Mouse (Mus musculus): ENCODE results near the gene Stpg3.

Stpg3 gene

DNA sequence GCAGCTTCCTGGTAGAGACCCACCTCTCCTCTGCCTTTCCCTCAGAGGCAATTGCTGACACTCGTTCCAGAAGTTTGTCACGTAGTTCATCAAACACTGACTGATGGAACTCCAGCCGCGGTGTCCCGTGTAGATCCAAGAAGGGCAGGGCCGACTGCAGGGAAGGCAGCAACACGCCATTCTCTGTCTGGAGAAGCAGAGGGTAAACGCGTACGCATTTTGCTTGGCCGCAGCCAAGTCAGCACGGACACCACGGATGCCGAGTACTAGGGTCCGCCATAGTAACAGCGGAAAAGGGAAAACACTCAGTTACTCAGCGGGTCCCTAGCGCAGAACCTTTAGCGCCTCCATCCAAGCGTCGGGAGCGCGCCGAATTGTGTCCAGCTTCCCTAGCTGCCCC is 3.8 kb downstream of the Stpg3 start:
- DNase-seq (ENCODE audit: low read depth, low spot score) = no peak

DNA sequence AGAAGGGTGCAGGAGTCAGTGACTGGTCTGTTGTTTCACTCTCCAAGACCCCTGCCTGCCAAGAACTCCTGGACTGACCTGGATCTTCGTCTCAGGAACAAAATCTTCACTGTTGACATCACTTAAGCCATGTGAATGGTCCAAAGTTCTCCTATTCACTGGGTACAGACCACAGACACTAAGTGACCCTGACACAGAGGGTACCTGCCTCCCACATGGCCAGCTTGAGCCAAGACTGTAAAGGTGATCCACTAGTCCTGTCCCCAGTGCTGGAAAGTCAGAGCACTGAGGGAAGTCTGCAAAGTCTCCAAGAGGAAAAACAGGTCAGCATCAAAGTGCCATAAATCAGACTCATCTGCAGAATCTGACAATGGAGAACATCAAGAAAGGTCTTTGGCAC is 6.8 kb downstream of the Stpg3 start:
- no peak for DNase-seq (ENCODE audit: low read depth, low spot score)

DNA sequence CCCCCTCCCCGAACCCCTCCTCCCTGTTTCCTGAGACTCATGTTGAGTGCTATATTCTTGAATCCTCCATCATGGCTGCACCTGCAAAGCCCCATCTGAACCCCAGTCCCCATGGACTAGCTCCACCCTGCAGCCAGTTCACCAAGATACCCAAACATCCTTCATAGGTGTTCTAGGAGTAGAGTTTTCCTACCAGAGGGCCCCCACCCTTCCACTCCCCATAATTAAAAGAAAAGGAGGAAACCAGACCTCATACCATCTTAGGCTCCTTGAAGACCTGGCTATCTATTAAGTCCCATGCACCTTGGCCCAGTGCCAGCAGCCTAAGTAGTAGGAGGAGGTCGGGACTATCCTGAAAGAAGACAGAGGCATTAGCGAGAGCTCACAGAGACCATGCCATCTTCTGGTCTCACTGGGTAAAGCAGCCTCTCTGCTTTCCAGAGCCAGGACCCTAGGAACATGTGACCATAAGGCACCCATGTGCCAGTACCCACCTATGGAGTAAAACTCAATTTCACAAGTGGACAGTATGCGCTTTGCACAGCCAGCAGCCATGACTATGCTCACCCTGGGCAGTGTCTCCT is 10.7 kb downstream of the Stpg3 start:
- no peak for DNase-seq (ENCODE audit: low read depth, low spot score)

GRCm38 (mm10) chr2:25200631-25201030 is 13.8 kb downstream of the Stpg3 start:
- no peak for DNase-seq (ENCODE audit: low read depth, low spot score)

GRCm38 (mm10) chr2:25197946-25198345 is 16.5 kb downstream of the Stpg3 start:
- DNase-seq (ENCODE audit: low read depth, low spot score) = no peak

- DNase-seq (ENCODE audit: low read depth, low spot score) = peak; percentile 48
Observed at GRCm38 (mm10) chr2:25197191-25197590, 17.2 kb downstream of the Stpg3 start.

- DNase-seq (ENCODE audit: low read depth, low spot score) = peak; percentile 87
Observed at GRCm38 (mm10) chr2:25196172-25196954, 18.1 kb downstream of the Stpg3 start, which contains the start of gene Tor4a. Tor4a (minus strand) TSS chr2:25196886.

- DNase-seq (ENCODE audit: low read depth, low spot score) = no peak
Observed at GRCm38 (mm10) chr2:25195211-25196156, 19.0 kb downstream of the Stpg3 start.

DNA sequence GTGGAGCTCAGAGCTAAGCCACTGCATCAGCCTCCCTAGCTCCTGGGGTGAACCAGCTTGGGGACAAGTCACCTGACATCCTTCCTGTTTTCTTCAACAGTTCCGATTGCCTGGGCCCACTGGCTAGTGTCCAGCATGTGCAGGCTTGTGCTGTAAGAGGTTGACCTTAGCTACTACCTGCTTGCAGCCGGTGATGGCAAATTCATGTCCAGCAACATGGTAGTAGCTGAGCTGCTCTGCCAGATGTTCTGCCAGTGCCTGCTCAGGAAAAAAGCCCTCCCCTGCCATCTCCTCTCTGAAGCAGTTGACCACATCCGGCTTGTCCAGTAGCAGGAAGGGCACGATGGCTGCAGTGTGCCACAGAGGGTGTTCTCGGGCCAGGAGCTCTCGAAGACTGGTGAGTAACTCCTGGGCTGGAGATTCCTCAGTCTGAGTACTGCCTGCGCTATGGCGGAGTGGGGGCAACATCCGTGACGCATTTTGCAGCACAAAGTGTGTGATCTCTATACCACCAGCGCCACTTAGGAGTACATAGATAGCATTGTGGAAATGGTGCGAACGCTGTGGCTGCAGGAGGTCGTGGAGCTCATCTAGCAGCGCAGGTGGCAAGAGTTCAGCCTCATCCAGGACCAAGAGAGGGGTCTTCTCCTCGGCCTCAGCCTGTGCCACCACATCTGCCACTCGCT is 19.8 kb downstream of the Stpg3 start:
- no peak for DNase-seq (ENCODE audit: low read depth, low spot score)

DNA sequence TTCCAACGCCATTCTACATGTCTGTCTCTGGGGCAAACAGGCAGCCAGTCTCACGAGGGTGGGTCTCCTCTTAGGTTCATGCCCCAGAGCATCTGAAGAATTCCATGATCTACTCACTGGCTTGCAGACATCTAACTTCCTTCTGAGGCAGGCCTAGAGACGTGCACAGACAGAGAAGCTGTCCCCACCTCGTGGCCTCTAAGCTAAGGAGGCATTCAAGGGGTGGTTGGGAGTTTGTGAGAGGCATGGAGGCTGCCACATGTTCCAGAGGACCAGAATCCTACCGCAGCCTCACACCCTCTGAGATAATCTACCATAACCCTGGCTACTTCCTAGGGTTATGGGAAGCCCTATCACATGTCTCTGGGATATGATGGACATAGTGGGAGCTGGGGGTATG is 20.4 kb downstream of the Stpg3 start:
- no peak for DNase-seq (ENCODE audit: low read depth, low spot score)

- DNase-seq (ENCODE audit: low read depth, low spot score) = peak; percentile 95
Observed at GRCm38 (mm10) chr2:25193330-25193770, 21.1 kb downstream of the Stpg3 start.

DNA sequence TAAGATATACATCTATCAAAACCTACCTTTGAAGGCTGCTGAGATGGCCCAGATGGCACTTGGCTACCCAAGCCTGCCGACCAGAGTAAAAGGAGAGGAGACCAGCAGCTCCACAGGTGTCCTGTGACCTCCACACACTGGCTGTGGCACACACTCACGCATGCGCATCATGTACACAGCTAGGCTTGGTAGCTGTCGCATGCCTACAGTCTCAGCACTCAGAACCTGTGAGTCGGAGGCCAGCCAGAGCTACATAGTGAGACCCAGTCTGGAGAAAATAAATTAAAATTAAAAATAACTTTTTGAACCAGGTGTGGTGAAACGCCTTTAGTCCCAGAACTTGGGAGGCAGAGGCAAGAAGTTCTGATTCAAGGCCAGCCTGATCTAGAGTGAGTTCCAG is 26.6 kb downstream of the Stpg3 start:
- no peak for DNase-seq (ENCODE audit: low read depth, low spot score)

GRCm38 (mm10) chr2:25186575-25186930 is 27.9 kb downstream of the Stpg3 start:
- DNase-seq (ENCODE audit: low read depth, low spot score) = no peak

DNA sequence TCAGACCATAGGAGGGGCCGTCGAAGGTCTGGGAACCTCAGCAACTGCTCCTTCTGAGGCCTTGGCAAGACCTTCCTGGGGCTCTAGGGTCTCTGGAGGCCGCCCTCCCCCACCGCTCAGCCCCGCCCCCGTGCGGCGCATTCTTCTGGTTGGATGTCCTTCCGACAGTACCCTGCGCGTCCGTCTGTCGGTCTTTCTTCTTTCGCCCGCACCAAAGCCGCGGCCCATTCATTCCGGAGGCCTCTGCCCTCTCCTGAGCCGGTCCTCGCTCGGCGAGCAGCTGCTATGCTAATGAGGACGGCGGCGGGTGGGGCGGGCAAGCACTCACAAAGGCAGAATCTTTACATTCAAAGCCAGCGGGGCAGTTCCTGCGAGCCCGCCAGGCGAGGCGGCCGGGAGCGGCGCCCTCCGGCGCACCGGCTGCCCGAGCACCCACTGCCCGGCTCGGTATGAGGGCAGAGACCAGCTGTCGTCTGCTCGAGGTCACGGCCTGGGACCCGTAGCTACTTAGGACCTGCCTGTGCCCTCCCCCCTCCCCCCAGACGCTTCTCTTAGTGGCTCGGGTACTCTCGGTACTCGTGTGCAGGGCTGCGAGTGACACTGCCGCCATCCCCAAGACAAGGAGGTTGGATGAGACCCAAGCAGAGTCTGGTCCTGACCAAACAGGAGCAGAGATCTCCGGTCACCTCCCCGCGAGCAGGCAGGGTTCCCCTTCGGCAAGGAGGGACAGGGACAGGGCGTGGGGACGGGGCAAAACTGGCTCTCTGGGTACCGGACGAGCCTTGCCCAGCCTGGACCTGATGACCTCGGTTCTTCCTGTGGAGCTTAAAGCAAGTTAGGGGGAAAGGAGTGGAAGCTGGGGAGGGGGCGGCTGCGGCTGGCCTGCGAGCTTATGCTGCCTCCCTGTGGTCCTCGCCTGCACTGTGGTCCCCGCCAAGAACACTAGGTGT is 28.5 kb downstream of the Stpg3 start:
- DNase-seq (ENCODE audit: low read depth, low spot score) = no peak

DNA sequence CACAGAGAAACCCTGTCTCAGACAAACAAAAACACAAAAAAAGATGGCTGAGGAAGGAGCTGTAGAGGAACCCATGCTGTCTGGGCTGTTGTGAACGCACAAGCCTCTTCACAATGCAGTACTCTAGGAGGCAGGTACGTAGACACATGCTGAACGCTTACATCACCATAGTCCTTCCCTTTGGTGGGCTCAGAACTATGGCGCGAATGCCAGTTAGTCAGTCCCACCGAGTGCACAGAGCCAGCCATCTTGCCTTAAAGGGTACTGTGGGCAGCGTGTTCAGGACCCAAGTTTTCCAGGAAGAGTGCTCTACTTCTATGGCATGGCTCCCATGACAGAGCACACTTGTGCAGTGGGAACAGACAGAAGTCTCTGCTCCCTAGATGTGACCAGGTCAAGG is 29.9 kb downstream of the Stpg3 start:
- DNase-seq (ENCODE audit: low read depth, low spot score) = no peak

GRCm38 (mm10) chr2:25183336-25183735 is 31.1 kb downstream of the Stpg3 start:
- DNase-seq (ENCODE audit: low read depth, low spot score) = no peak

- DNase-seq (ENCODE audit: low read depth, low spot score) = no peak
Observed at GRCm38 (mm10) chr2:25182664-25183063, 31.8 kb downstream of the Stpg3 start.

- DNase-seq (ENCODE audit: low read depth, low spot score) = no peak
Observed at GRCm38 (mm10) chr2:25181891-25182397, 32.5 kb downstream of the Stpg3 start.

DNA sequence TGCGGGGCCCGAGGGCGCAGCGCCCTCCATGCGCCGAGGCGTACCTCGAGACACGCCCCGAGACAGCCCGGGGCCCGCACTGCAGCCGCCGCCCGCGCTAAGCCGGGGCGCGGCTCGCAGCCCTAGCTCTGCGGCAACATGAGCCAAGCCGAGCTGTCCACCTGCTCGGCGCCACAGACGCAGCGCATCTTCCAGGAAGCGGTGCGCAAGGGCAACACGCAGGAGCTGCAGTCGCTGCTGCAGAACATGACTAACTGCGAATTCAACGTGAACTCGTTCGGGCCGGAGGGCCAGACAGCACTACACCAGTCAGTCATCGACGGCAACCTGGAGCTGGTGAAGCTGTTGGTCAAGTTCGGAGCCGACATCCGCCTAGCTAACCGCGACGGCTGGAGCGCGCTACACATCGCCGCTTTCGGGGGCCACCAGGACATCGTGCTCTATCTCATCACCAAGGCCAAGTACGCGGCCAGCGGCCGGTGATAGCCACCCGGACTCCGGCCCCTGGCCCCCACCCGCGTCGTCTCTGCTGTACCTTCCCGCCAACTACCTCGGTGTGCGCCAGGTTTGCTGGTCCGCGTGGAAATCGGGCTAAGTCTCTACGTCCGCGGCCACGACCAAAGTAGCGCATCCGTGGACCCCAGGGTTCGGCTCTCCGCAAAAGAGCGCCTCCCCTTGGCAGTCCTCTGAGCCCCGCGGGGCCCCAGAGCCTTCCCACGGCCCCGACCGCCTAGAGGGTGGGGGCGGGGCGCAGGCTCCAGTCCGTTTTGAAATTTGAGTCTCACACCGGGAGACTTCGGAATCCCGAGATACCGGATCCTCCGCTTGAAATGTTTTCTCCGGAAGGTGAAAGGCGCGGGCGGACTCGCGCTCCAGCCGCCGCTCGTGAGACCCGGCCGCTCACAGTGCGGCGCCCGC is 33.2 kb downstream of the Stpg3 start:
- DNase-seq (ENCODE audit: low read depth, low spot score) = no peak
